Mouse (Mus musculus) urinary bladder, postnatal 25 days (tissue): ENCODE results near the gene Slc22a12.

Source experiments
- DNase-seq: peaks from one replicate; pipeline ENCODE4 v3.0.0; 2022; ENCODE audit warnings: low spot score

Gene Slc22a12

GRCm38 (mm10) chr19:6516153-6516552 lies 26.7 kb downstream of the Slc22a12 start:
- no peak for DNase-seq

DNA sequence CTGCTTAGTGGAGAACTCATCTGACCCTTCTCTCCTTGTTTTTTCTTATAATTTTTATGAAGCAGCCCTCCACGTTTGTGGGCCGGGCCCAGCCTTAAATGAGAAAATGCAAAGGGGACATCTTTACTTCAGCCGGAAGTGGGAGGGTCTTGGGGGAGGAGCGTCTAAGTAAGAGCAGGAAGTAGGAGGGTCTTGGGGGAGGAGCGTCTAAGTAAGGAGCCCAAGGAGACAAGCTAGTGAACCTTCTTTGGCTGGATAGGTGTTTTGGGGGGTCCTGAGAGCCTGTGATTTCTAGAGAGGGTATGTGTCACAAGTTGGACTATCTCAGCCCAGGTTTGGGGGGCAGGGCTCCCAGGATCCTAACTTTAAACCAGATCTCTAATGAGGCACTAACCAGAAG lies 27.4 kb downstream of the Slc22a12 start:
- DNase-seq: no peak

DNA sequence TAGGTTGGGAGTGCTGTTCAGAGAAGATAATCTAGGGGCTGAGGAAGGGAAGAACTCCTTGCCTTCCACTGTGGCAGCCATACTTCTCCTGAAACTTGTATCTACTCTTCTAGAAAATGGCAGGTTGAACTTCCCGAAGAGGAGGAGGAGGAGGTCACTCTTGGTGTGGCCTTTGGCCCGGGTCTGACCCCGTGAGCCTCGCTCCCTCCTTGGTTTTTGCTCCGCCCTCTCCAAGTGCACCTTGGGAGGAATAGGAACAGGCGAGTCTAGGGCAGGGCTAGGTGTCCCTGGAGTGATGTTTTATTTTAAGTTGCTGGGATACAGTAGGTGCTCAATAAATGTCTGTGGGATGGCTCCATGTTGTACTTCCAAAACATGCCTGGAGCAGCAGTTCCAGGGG lies 27.9 kb downstream of the Slc22a12 start:
- no peak for DNase-seq

- no peak for DNase-seq
These were observed 29.3 kb downstream of the Slc22a12 start for GRCm38 (mm10) chr19:6513389-6514139.

DNA sequence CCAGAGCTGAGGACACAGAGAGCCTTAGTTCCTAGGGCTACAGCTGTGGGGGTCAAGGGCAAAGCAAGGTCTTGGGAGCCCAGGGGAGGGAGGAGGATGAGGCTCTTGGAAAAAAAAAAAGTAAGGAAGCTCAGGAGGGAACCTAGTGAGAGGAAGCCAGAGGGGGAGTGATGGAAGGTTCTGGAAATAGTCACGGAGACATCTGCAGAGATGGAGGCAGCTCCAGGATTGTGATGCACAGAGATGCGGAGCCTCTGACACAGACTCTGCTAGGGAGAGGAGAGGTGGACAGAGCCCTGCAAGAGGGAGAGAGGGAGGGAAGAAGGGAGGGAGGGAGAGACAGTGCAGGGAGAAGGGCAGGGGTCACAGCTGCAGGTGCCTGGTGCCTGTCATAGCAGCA lies 32.3 kb downstream of the Slc22a12 start:
- DNase-seq: no peak

- DNase-seq: no peak
These were observed 33.0 kb downstream of the Slc22a12 start for GRCm38 (mm10) chr19:6509881-6510280.

DNA sequence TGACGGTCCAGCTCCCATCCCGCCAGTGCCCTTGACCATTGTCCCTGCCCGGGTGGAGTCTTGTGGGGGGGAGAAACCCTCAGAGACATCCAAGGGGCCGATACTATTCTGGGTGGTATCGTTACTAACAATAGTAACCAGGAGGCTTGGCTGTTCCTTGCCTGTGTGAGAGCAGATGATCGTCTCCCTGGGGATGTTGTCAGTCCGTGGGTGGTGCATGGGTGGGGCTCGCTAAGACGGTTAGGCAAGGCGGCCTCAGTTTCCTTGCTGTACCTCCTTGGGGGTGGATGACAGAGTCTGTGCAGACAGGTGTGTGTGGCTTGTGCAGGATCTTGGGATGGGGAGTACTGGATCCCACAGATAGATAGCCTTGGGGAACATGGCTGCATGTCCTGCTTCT lies 35.4 kb downstream of the Slc22a12 start:
- DNase-seq: no peak

- DNase-seq: no peak
These were observed 38.2 kb downstream of the Slc22a12 start for GRCm38 (mm10) chr19:6504656-6505045.

- DNase-seq: no peak
These were observed 38.7 kb downstream of the Slc22a12 start for GRCm38 (mm10) chr19:6503926-6504655.

- DNase-seq: peak; percentile 61
These were observed 40.1 kb downstream of the Slc22a12 start for GRCm38 (mm10) chr19:6502543-6503319.

DNA sequence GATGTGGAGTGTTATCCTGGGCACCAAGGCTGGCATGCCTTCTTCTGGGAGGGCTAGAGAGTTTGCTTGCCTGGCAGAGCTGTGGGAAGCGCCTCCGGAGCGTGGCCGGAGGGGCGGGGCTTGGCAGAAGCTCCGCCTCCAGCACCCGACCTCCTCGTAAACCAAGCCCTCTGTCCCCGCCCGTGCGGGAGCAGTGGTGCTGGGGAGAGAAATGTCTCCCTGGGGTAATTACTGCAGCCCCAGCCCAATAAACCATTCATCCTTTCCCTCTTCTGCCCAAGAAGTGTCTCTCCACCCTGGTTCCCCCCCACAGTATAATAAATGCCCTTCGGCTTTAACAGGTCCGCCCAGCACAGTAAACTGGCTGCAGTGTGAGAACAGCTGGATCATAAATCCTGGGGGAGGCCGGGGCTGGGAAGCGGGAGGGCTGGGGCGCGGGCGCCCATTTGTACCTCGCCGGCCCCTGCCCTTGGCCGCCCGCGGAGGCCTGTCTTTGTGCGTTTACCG lies 40.7 kb downstream of the Slc22a12 start:
- no peak for DNase-seq

DNA sequence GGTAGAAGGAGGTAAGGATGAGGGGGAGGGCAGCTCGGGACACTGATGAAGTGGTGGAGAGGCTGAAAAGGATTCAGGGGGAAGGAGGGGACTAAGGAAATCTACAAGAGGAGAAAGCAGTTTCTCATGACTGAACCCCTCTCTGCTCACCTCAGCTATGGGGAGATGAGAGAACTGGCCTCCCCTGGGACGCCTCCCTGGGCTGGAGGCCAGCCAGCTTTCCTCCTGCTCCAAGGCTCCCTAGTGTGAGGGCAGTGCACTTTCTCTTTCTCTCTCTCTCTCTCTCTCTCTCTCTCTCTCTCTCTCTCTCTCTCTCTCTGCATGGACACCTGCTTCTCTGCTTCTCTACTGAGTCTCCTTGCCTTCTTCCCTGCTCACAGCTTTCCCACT lies 42.2 kb downstream of the Slc22a12 start:
- no peak for DNase-seq

GRCm38 (mm10) chr19:6499860-6500635 lies 42.8 kb downstream of the Slc22a12 start:
- no peak for DNase-seq

DNA sequence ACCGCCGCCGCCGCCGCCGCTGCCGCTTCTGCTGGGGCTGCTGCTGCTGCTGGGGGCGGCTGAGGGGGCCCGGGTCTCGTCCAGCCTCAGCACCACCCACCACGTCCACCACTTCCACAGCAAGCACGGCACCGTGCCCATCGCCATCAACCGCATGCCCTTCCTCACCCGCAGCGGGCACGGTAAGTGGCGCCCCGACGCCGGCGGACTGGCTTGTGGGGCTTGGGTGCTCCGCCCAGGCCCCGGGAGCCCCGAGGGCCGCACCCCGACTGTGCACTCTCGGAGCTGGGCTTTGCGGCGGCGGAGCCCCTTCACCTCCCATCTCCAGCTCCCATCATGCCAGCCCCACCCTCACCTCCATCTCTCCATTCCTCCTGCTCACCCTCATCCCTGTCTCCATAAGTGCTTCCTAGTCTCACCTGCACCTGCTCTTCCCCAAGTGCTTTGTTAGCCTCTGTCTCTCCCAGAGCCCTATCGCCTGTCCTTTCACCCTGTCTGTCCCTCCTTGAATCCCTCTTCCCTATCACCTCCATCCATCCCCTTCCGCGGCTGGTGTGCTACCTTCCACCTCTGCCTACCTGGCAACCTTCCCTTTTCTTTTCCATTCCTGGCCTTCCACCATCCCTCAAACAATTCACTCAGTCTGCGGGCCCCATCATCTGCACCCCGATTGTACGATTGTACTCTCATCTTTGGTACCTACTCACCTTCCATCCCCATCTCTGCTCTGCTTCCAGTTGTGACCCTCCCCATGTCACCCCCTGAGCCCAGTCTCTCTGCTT lies 44.3 kb downstream of the Slc22a12 start:
- no peak for DNase-seq

- no peak for DNase-seq
These were observed 45.0 kb downstream of the Slc22a12 start for GRCm38 (mm10) chr19:6497803-6498202.

GRCm38 (mm10) chr19:6497150-6497801 lies 45.6 kb downstream of the Slc22a12 start:
- no peak for DNase-seq

DNA sequence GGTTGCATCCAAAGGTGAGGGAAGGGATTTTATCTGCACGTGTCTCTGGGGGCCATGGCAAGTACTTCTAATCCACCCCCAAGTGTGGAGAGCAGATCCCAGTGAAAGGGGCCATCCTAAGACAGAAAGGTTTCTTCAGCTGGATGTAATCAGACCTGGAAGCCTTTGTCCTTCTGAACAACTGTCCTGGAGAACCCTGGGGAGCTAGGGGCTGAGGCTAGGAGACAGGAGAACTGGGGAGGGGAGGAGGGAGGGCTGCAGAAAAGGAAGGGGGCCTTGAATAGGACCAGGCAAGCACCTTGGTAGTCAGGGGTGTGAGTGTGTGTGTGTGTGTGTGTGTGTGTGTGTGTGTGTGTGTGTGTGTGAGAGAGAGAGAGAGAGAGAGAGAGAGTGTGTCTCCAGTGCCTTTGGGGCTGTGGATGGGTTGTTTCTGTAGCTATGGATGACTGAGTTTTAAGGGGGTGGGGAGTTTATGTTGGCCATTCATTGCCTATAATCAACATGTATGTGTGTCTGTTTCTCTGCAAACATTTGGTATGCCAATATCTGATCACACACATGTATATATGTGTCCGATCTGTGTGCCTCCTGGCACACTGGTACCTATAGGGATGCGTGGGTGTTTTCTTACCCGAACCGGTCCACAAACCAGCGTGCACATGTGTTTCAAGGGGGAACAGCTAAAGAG lies 46.2 kb downstream of the Slc22a12 start:
- no peak for DNase-seq

DNA sequence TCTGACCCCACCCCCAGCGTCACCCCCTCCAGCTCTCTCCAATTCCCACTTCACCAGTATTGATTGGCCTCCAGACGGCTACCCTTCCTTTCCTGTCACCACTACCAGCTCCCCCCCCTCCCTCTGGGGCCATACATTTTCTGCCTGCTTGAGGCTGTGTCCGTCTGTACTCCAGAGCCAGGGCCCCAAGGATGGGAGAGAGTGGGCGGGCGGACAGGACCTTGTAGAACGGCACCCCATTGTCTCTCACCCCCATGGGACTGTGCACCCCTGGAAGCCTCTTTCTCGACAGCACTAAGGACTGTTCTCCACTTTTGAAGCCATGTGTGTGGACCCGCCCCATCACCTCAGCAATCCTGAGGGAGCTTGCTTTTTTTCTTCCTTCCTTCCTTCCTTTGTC lies 47.1 kb downstream of the Slc22a12 start:
- DNase-seq: no peak

DNA sequence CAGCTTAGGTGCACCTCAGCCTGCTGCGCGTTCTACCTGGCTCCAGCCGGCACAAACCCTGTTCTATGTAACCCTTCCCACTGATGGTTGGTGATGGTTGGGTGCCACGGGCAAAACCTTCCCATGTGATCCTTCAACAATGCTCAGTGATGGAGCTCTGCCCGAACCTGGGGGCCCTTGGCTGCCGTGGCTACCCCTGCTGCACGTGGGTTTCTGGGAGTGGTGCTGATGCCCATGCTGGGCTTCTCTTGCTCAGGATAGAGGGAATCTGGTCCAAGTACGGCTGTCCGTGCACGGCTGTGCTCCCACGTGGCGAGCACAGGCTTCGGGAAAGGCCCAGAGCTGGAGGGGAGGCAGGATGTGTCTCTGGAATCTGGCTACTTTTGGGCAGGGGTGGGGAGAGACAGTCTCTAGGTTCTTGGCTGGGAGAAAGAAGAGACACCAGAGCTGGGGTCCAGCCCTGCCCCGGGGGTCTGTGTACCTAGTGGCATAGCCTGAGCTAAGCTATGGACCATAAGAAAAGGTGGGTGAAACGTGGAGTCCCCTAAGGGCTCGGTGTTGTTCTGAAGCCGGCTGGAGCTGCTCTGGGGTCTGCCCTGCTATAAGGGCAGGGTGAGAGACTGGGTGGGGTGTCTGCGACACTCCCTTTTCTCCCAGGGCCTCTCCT lies 48.2 kb downstream of the Slc22a12 start:
- no peak for DNase-seq
